Mouse (Mus musculus) midbrain, embryonic 11.5 days (tissue): Measurements from ENCODE around the gene Agbl4. TPM values are rescaled to one million over a fixed set of nuclear protein-coding genes. Genes with fewer than 3 reads are reported as not detected.

Source experiments
- ATAC-seq: fragments of 200-750 bp; cut with Nextera tagmentation; 2 replicates; pipeline ENCODE4 v1.8.0; 2017; ENCODE audit warnings: moderate TSS enrichment, moderate library complexity; ENCODE audit not compliant: low FRiP score
- DNase-seq: peaks from one replicate; pipeline ENCODE4 v3.0.0; 2015; ENCODE audit warnings: low spot score; ENCODE audit errors: missing footprints
- H3K27ac ChIP-seq: fragments of 300-500 bp; sonication (generic); 2 replicates; pipeline ENCODE4 v1.5.1; 2014; ENCODE audit warnings: low read depth, low read length
- H3K27me3 ChIP-seq: fragments of 300-500 bp; sonication (generic); 2 replicates; pipeline ENCODE4 v1.6.1; 2014; ENCODE audit warnings: mild to moderate bottlenecking, low read length, moderate library complexity, mixed read lengths; ENCODE audit not compliant: control insufficient read depth, insufficient read depth
- H3K36me3 ChIP-seq: fragments of 300-500 bp; sonication (generic); 2 replicates; pipeline ENCODE4 v1.6.1; 2014; ENCODE audit warnings: mild to moderate bottlenecking, low read length, moderate library complexity, mixed read lengths; ENCODE audit not compliant: control insufficient read depth, insufficient read depth
- H3K4me1 ChIP-seq: fragments of 300-500 bp; sonication (generic); 2 replicates; pipeline ENCODE4 v1.6.1; 2014; ENCODE audit warnings: low read length; ENCODE audit not compliant: control insufficient read depth, insufficient read depth
- H3K4me2 ChIP-seq: fragments of 300-500 bp; sonication (generic); 2 replicates; pipeline ENCODE4 v1.6.1; 2014; ENCODE audit warnings: mild to moderate bottlenecking, moderate library complexity
- H3K4me3 ChIP-seq: fragments of 300-500 bp; sonication (generic); 2 replicates; pipeline ENCODE4 v1.5.1; 2014; ENCODE audit warnings: low read depth, low read length
- H3K9ac ChIP-seq: fragments of 300-500 bp; sonication (generic); 2 replicates; pipeline ENCODE4 v1.6.1; 2014; ENCODE audit warnings: low read length
- H3K9me3 ChIP-seq: fragments of 300-500 bp; sonication (generic); 2 replicates; pipeline ENCODE4 v1.6.1; 2016; ENCODE audit warnings: low read length; ENCODE audit not compliant: control insufficient read depth
- WGBS: fragments of 180-500 bp; shearing (Covaris S2); extraction: QIAGEN DNeasy Blood & Tissue Kit; methylation state at CpG from one replicate; pipeline ENCODE4 v1.1.7; 2014; 5-methylcytosine and 5-hydroxymethylcytosine counted together
- polyA plus RNA-seq: library from polyadenylated mRNA; unstranded; fragments of >200 nt; fragmentation: Nextera tagmentation; extraction: Ambion mirVana; gene quantifications from 2 replicates; pipeline ENCODE4 v1.2.1, GENCODE M21; 2014

Agbl4 gene
- polyA plus RNA-seq, 1 experiment from 2014 or later: 0.87 TPM

GRCm38 (mm10) chr4:110810947-110811346, 413.5 kb downstream of the Agbl4 start:
- Histone ChIP-seq H3K9ac (no peak overlapping the region), H3K27ac (no peak overlapping the region), H3K9me3 (no peaks in the 10 kb centered on the region), H3K4me2 (no peak overlapping the region), H3K4me1 (no peaks in the 10 kb centered on the region), H3K27me3 (no peaks in the 10 kb centered on the region), H3K36me3 (no peaks in the 10 kb centered on the region), H3K4me3 (no peak overlapping the region)
- WGBS: 83% methylated on average over 1 of the region's 1 CpGs
- DNase-seq: no peak
- no peak for ATAC-seq

GRCm38 (mm10) chr4:110832776-110833175, 435.3 kb downstream of the Agbl4 start:
- Histone ChIP-seq H3K36me3 (no peaks in the 10 kb centered on the region), H3K27me3 (no peaks in the 10 kb centered on the region), H3K27ac (no peak overlapping the region), H3K4me2 (no peak overlapping the region), H3K4me1 (no peaks in the 10 kb centered on the region), H3K9me3 (no peaks in the 10 kb centered on the region), H3K9ac (no peak overlapping the region), H3K4me3 (no peak overlapping the region)
- ATAC-seq (no peak), DNase-seq (no peak)
- WGBS: 71% methylated on average over 1 of the region's 1 CpGs

- ATAC-seq (no peak), DNase-seq (peak; percentile 17)
- WGBS: 88% methylated on average over 2 of the region's 2 CpGs
- Histone ChIP-seq H3K36me3 (no peaks in the 10 kb centered on the region), H3K9me3 (no peaks in the 10 kb centered on the region), H3K9ac (no peak overlapping the region), H3K4me1 (no peaks in the 10 kb centered on the region), H3K4me2 (no peak overlapping the region), H3K27ac (no peak overlapping the region), H3K4me3 (no peak overlapping the region), H3K27me3 (no peaks in the 10 kb centered on the region)
Observed at GRCm38 (mm10) chr4:110879719-110880443, 482.4 kb downstream of the Agbl4 start.

GRCm38 (mm10) chr4:110916061-110916460, 518.6 kb downstream of the Agbl4 start:
- Histone ChIP-seq H3K4me1 (no peaks in the 10 kb centered on the region), H3K36me3 (no peaks in the 10 kb centered on the region), H3K9ac (no peak overlapping the region), H3K4me3 (no peak overlapping the region), H3K27me3 (no peaks in the 10 kb centered on the region), H3K9me3 (no peaks in the 10 kb centered on the region), H3K27ac (no peak overlapping the region), H3K4me2 (no peak overlapping the region)
- DNase-seq (no peak), ATAC-seq (no peak)

GRCm38 (mm10) chr4:110916565-110916964, 519.1 kb downstream of the Agbl4 start:
- no peaks in the 10 kb centered on the region for H3K36me3 ChIP-seq
- H3K4me1 ChIP-seq: no peaks in the 10 kb centered on the region
- no peaks in the 10 kb centered on the region for H3K27me3 ChIP-seq
- H3K27ac ChIP-seq: no peak overlapping the region
- no peak overlapping the region for H3K4me2 ChIP-seq
- H3K9ac ChIP-seq: no peak overlapping the region
- DNase-seq: no peak
- no peaks in the 10 kb centered on the region for H3K9me3 ChIP-seq
- H3K4me3 ChIP-seq: no peak overlapping the region
- 58% methylated on average over 4 of the region's 4 CpGs for WGBS
- no peak for ATAC-seq

GRCm38 (mm10) chr4:110921013-110921412, 523.6 kb downstream of the Agbl4 start:
- no peak for ATAC-seq
- Histone ChIP-seq H3K4me2 (no peak overlapping the region), H3K4me3 (no peak overlapping the region), H3K27me3 (no peaks in the 10 kb centered on the region), H3K4me1 (no peaks in the 10 kb centered on the region), H3K27ac (no peak overlapping the region), H3K9ac (no peak overlapping the region), H3K9me3 (no peaks in the 10 kb centered on the region), H3K36me3 (no peaks in the 10 kb centered on the region)
- DNase-seq: no peak
- WGBS: 87% methylated on average over 3 of the region's 3 CpGs

GRCm38 (mm10) chr4:111001641-111002040, 604.2 kb downstream of the Agbl4 start:
- no peaks in the 10 kb centered on the region for H3K27me3 ChIP-seq
- no peaks in the 10 kb centered on the region for H3K36me3 ChIP-seq
- no peak overlapping the region for H3K4me2 ChIP-seq
- no peak overlapping the region for H3K27ac ChIP-seq
- 0 out of 2 replicates have a peak, but pooled peaks cover 2% of the 10 kb centered on the region for H3K4me1 ChIP-seq
- no peaks in the 10 kb centered on the region for H3K9me3 ChIP-seq
- no peak for DNase-seq
- no peak overlapping the region for H3K9ac ChIP-seq
- ATAC-seq: no peak
- 87% methylated on average over 2 of the region's 2 CpGs for WGBS
- H3K4me3 ChIP-seq: no peak overlapping the region

- no peaks in the 10 kb centered on the region for H3K9me3 ChIP-seq
- no peak overlapping the region for H3K4me2 ChIP-seq
- 0 out of 2 replicates have a peak, but pooled peaks cover 2% of the 10 kb centered on the region for H3K4me1 ChIP-seq
- H3K27ac ChIP-seq: no peak overlapping the region
- no peak for DNase-seq
- ATAC-seq: peak; percentile 40; the same call in 1 of the 2 replicates
- no peaks in the 10 kb centered on the region for H3K36me3 ChIP-seq
- no peaks in the 10 kb centered on the region for H3K27me3 ChIP-seq
- H3K9ac ChIP-seq: no peak overlapping the region
- WGBS: 48% methylated on average over 1 of the region's 1 CpGs
- no peak overlapping the region for H3K4me3 ChIP-seq
Observed at GRCm38 (mm10) chr4:111004719-111005479, 607.4 kb downstream of the Agbl4 start.

GRCm38 (mm10) chr4:111019376-111019775, 621.9 kb downstream of the Agbl4 start:
- H3K9ac ChIP-seq: no peak overlapping the region
- H3K4me2 ChIP-seq: no peak overlapping the region
- no peaks in the 10 kb centered on the region for H3K36me3 ChIP-seq
- H3K27me3 ChIP-seq: no peaks in the 10 kb centered on the region
- H3K4me1 ChIP-seq: no peaks in the 10 kb centered on the region
- WGBS: 91% methylated on average over 4 of the region's 4 CpGs
- ATAC-seq: no peak
- no peak overlapping the region for H3K4me3 ChIP-seq
- no peaks in the 10 kb centered on the region for H3K9me3 ChIP-seq
- no peak for DNase-seq
- no peak overlapping the region for H3K27ac ChIP-seq
